Mouse (Mus musculus): ENCODE results near the gene Ccl25.

- TF ChIP-seq POLR2A (IDR thresholded peaks at IDR 0.05; ENCODE audit: insufficient read depth, low read depth, low read length) (no peak), CTCF (IDR thresholded peaks at IDR 0.05) (no peak)
These were observed 27.2 kb upstream of the Ccl25 start for GRCm38 (mm10) chr8:4297822-4298221.
